Mouse (Mus musculus) thymus, adult 2 months (tissue): ENCODE data around the gene Fem1b. TPM values are rescaled to one million over a fixed set of nuclear protein-coding genes. Genes with fewer than 3 reads are reported as not detected.
"Not testable (repeated sequence)": the region's sequence is repeated elsewhere in the genome, so short reads cannot be mapped to it uniquely, and the experiment has no call there.

Experiments
- DNase-seq: peaks from one replicate; pipeline ENCODE4 v3.0.0; 2021
- H3K27ac ChIP-seq: fragments of 200-500 bp; 2 replicates; pipeline ENCODE4 v1.5.1; 2012; ENCODE audit warnings: low read length, control low read depth; ENCODE audit not compliant: control insufficient read depth, insufficient read depth
- H3K27me3 ChIP-seq: fragments of 200-500 bp; 2 replicates; pipeline ENCODE4 v1.6.1; 2012; ENCODE audit warnings: mild to moderate bottlenecking, low read length, moderate library complexity, mixed read lengths; ENCODE audit not compliant: control insufficient read depth, insufficient read depth
- H3K36me3 ChIP-seq: fragments of 200-500 bp; 2 replicates; pipeline ENCODE4 v1.6.1; 2012; ENCODE audit warnings: mild to moderate bottlenecking, low read length, moderate library complexity; ENCODE audit not compliant: control insufficient read depth, insufficient read depth
- H3K4me1 ChIP-seq: fragments of 200-500 bp; replicated peaks from 2 replicates; pipeline ENCODE4 v1.6.1; 2012; ENCODE audit warnings: low read length; ENCODE audit not compliant: control insufficient read depth, insufficient read depth
- H3K4me3 ChIP-seq: fragments of 200-500 bp; 2 replicates; pipeline ENCODE4 v1.5.1; 2012; ENCODE audit warnings: mild to moderate bottlenecking, low read length, control low read depth, moderate library complexity; ENCODE audit not compliant: control insufficient read depth, insufficient read depth
- CTCF ChIP-seq: fragments of 200-500 bp; IDR thresholded peaks from 2 replicates; pipeline ENCODE4 v1.5.1; 2012; ENCODE audit warnings: mild to moderate bottlenecking, control low read depth, low read length, moderate library complexity, borderline replicate concordance; ENCODE audit not compliant: control insufficient read depth, poor library complexity, insufficient read depth; ENCODE audit errors: extremely low read depth
- POLR2A ChIP-seq: fragments of 200-500 bp; IDR thresholded peaks from 2 replicates; pipeline ENCODE4 v1.6.1; 2012; ENCODE audit warnings: mild to moderate bottlenecking, low read length, control low read depth, moderate library complexity; ENCODE audit not compliant: control insufficient read depth, poor library complexity, insufficient read depth; ENCODE audit errors: extremely low read depth
- WGBS: fragments of 180-500 bp; shearing (Covaris S2); methylation state at CpG from one replicate; pipeline ENCODE4 v1.1.7; 2018; 5-methylcytosine and 5-hydroxymethylcytosine counted together
- polyA plus RNA-seq: library from polyadenylated mRNA; depleted of rRNA; stranded (reverse); fragments of >200 nt; gene quantifications from 2 replicates; pipeline ENCODE4 v1.2.3, GENCODE M21; 2012

Fem1b gene
- polyA plus RNA-seq, 1 experiment = 15.3 TPM

DNA sequence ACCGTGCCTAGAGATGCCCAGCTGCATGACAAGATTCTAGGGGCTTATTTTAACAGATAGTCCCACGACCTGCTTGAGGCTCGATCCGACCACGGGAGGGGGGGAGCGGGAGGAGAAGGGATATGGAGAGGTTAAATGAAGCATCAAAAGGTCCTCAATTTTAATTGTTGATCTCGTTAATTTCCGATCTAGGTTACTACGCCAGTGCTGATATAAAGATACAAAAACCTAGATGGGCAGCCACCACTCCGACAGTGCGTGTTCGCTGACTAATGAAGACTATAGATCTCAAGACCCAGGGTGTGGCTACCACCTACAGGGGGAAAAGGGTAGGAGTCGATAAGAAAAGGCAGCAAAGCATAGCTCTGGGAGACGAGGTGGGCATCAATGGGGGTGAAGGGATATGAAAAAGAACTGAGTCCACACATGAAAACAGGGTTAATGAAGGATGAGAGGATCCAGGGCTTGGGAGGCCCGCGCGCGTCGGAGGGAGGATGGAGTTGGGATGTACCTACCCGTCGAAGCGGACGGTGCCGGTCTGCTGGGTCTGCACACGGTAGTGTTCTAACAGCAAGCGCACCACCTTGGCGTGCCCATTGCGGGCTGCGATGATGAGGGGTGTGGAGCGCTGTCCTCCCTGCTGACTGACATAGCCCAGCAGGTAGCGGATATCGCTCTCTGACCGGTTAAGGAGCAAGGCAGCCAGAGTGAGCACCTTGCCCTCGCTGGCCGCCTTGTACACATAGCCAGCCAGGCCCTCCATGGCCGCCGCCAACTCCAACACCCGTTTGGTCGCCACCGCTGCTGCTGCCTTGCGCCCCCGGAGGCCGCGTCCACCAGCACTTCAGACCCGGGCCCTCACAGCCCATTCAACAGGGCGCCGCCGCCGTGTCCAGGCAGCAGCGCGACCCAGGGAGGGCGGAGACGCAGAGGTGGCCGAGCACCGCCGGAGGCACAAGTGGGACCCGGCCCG is 905 bp downstream of the Fem1b start:
- Histone ChIP-seq H3K27me3 (no peaks in the 10 kb centered on the region), H3K4me3 (peak overlapping the region; percentile 88), H3K36me3 (no peaks in the 10 kb centered on the region), H3K27ac (no peak overlapping the region), H3K4me1 (peaks cover 6% of the 10 kb centered on the region)
- WGBS = under 1% methylated on average over 58 of the region's 58 CpGs
- TF ChIP-seq CTCF = no peak
- TF ChIP-seq POLR2A = no peak; the same call in 1 of the 2 replicates
- DNase-seq = peak; percentile 32

DNA sequence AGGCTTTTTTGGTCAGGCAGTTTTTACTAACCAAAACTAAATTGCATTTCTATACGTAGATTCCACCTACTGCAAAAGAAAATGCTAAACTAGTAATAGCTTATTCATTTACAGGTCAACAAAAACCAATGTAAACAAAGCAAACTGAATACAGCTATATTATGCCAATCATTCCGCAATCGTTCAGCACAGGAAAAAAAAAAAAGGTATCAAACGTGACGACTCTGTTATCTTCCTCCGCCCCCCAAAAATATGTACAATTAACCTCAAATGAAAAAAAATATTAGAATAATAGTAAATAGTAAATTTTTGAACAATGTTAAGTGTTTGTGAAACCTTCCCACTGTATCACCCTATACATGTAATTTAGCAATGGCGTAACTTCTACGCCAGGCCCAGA is 1.6 kb downstream of the Fem1b start:
- no peak for TF ChIP-seq POLR2A
- no peak for TF ChIP-seq CTCF
- WGBS = 54% methylated on average over 8 of the region's 8 CpGs
- peak overlapping the region; percentile 88 for H3K4me3 ChIP-seq
- no peak overlapping the region for H3K27ac ChIP-seq
- H3K4me1 ChIP-seq = peaks cover 6% of the 10 kb centered on the region
- no peaks in the 10 kb centered on the region for H3K27me3 ChIP-seq
- DNase-seq = no peak
- no peaks in the 10 kb centered on the region for H3K36me3 ChIP-seq

DNA sequence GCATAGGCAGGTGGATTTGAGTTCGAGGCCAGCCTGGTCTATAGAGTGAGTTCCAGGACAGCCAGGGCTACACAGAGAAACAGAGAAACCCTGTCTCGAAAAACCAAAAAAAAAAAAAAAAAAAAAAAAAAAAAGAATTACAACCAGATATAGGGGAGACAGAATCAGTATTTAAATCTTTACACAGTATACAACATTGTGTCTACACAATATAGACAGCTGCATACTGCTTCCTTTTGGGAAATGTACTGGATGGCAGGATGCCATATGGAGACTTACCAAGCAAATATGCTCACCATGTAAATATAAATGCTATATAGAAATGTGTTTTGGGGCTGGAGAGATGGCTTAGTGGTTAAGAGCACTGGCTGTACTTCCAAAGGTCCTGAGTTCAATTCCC is 12.5 kb downstream of the Fem1b start:
- H3K4me1 ChIP-seq, H3K27ac ChIP-seq, DNase-seq, H3K4me3 ChIP-seq, H3K27me3 ChIP-seq: not testable (repeated sequence)
- peaks cover 32% of the 10 kb centered on the region for H3K36me3 ChIP-seq
- 95% methylated on average over 2 of the region's 2 CpGs for WGBS

DNA sequence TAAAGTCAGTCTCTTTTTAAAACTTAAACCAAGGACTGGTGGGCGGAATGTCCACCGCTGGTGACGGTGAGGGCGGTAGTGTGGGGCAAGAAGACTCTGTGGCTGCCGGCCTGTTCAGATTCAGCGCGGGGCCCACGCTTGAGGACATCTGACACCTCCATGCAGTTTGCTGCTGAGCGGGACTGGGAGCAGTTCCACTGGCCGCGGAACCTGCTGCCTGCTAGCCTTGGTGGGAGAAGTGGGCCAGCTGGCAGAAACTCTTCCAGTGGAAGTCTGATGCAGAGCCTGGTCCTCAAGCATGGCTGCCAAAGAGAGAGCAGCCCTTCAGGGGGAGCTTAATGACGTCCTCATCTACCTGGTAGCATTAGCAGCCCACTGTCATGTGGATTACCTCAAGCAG is 21.9 kb downstream of the Fem1b start:
- 0 out of 2 replicates have a peak, but pooled peaks cover 7% of the 10 kb centered on the region for H3K36me3 ChIP-seq
- 97% methylated on average over 12 of the region's 12 CpGs for WGBS
- H3K27me3 ChIP-seq = no peaks in the 10 kb centered on the region
- no peak overlapping the region for H3K4me3 ChIP-seq
- no peaks in the 10 kb centered on the region for H3K4me1 ChIP-seq
- no peak overlapping the region for H3K27ac ChIP-seq
- TF ChIP-seq CTCF (no peak), POLR2A (no peak)
- DNase-seq = no peak

DNA sequence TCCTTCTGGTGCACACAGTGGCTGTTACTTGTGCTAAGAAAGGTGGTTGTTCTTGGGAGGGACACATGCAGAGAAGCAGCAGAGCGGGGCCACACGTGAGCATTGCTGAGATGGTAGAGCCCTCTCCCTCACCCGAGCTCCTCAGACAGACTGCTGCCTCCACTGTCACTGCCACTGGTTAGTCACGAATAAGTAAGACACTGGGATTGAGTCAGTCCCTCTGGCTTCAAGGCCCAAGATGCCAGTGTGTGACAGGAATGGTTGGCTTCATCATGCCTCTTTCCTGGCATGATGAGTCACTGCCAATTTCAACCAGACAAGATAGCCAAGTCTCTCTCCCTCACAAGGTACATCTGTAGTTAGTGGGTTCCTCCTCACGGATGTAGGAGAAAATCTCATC is 25.0 kb downstream of the Fem1b start:
- Histone ChIP-seq H3K36me3 (no peaks in the 10 kb centered on the region), H3K27me3 (no peaks in the 10 kb centered on the region), H3K4me1 (no peaks in the 10 kb centered on the region), H3K27ac (no peak overlapping the region), H3K4me3 (no peak overlapping the region)
- DNase-seq = no peak
- WGBS = 93% methylated on average over 5 of the region's 5 CpGs
- TF ChIP-seq CTCF (no peak), POLR2A (no peak)

DNA sequence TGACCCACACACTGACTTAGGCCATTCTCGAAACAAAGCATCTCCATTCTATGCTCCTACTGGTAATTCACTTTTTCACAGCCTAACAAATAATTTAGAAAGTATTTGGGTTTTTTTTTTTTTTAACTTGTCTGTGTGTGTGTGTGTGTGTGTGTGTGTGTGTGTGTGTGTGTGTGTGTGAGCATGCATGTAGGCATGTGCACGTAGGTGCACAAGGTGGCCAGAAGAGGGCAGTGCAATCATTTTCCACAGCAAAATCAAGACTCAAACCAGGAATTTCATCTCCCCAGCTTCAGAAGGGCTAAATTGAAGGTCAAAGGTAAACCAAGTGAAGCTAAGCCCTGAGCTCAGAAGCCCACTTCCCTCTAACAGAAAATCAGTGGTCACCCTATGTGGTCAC is 27.5 kb downstream of the Fem1b start:
- 91% methylated on average over 2 of the region's 2 CpGs for WGBS

More for the DNA sequence above, 27.5 kb downstream of the Fem1b start:
- H3K36me3 ChIP-seq = no peaks in the 10 kb centered on the region
- no peak overlapping the region for H3K27ac ChIP-seq
- no peak for DNase-seq
- H3K4me3 ChIP-seq = no peak overlapping the region
- H3K4me1 ChIP-seq = no peaks in the 10 kb centered on the region
- TF ChIP-seq POLR2A (no peak), CTCF (no peak)
- no peaks in the 10 kb centered on the region for H3K27me3 ChIP-seq
